Mouse (Mus musculus): ENCODE data around the gene Cdc42bpg. TPM values are rescaled to one million over a fixed set of nuclear protein-coding genes. Genes with fewer than 3 reads are reported as not detected.

Gene Cdc42bpg
- polyA plus RNA-seq, 1 experiment from 2014 or later: 0.56 TPM

GRCm38 (mm10) chr19:6313796-6314195 is 7.5 kb downstream of the Cdc42bpg start:
- H3K27ac ChIP-seq: no peak overlapping the region
- peaks cover 12% of the 10 kb centered on the region for H3K36me3 ChIP-seq (replicated peaks; ENCODE audit: control insufficient read depth, insufficient read depth)

DNA sequence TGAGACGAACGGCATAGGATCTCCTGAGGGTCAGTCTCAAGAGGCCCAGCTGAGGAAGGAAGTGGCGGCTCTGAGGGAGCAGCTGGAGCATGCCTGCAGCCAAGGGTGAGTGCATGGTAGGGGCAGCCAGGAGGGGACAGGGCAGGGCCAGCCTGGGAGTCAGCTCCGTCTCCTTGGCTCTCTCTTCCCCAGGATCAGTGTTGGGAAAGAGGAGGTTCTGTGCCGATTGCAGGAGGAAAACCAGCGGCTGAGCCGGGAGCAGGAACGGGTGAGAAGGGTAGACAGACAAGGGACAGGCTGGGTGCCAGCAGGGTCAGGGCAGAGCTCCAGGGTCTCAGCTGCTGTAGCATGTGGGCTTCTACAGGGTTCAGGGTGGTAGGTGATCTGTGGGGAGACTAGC is 8.3 kb downstream of the Cdc42bpg start:
- Histone ChIP-seq H3K9ac (no peak overlapping the region), H3K36me3 (replicated peaks; ENCODE audit: control insufficient read depth, insufficient read depth) (peaks cover 12% of the 10 kb centered on the region), H3K4me1 (replicated peaks; ENCODE audit: control insufficient read depth, insufficient read depth, low read length) (no peaks in the 10 kb centered on the region), H3K27ac (no peak overlapping the region), H3K4me3 (replicated peaks; ENCODE audit: low read length) (no peak overlapping the region), H3K9me3 (ENCODE audit: control insufficient read depth, low read length) (no peaks in the 10 kb centered on the region), H3K27me3 (ENCODE audit: control insufficient read depth, insufficient read depth, low read length) (no peaks in the 10 kb centered on the region), H3K4me2 (replicated peaks) (no peak overlapping the region)
- WGBS: 90% methylated on average over 8 of the region's 8 CpGs
- ATAC-seq (ENCODE audit: low FRiP score) (no peak), DNase-seq (ENCODE audit: low spot score) (no peak)

More at GRCm38 (mm10) chr19:6313796-6314195, 7.5 kb downstream of the Cdc42bpg start:
- 87% methylated on average over 8 of the region's 8 CpGs for WGBS
- ATAC-seq (ENCODE audit: low FRiP score) (no peak), DNase-seq (ENCODE audit: low spot score) (no peak)
- no peaks in the 10 kb centered on the region for H3K9me3 ChIP-seq (ENCODE audit: control insufficient read depth, low read length)
- H3K9ac ChIP-seq: no peak overlapping the region
- H3K4me2 ChIP-seq (replicated peaks): no peak overlapping the region
- H3K4me3 ChIP-seq (replicated peaks; ENCODE audit: low read length): no peak overlapping the region
- H3K4me1 ChIP-seq (replicated peaks; ENCODE audit: control insufficient read depth, insufficient read depth, low read length): no peaks in the 10 kb centered on the region
- no peaks in the 10 kb centered on the region for H3K27me3 ChIP-seq (ENCODE audit: control insufficient read depth, insufficient read depth, low read length)

GRCm38 (mm10) chr19:6315573-6315972 is 9.3 kb downstream of the Cdc42bpg start:
- no peak overlapping the region for H3K4me2 ChIP-seq (replicated peaks)
- no peaks in the 10 kb centered on the region for H3K9me3 ChIP-seq (ENCODE audit: control insufficient read depth, low read length)
- H3K27ac ChIP-seq: no peak overlapping the region
- no peaks in the 10 kb centered on the region for H3K27me3 ChIP-seq (ENCODE audit: control insufficient read depth, insufficient read depth, low read length)
- ATAC-seq (ENCODE audit: low FRiP score): no peak
- peaks cover 18% of the 10 kb centered on the region for H3K36me3 ChIP-seq (replicated peaks; ENCODE audit: control insufficient read depth, insufficient read depth)
- H3K9ac ChIP-seq: no peak overlapping the region
- H3K4me3 ChIP-seq (replicated peaks; ENCODE audit: low read length): no peak overlapping the region
- no peaks in the 10 kb centered on the region for H3K4me1 ChIP-seq (replicated peaks; ENCODE audit: control insufficient read depth, insufficient read depth, low read length)
- 75% methylated on average over 14 of the region's 14 CpGs for WGBS
- DNase-seq (ENCODE audit: low spot score): no peak

GRCm38 (mm10) chr19:6318145-6318544 is 11.9 kb downstream of the Cdc42bpg start:
- H3K36me3 ChIP-seq (replicated peaks; ENCODE audit: control insufficient read depth, insufficient read depth): peaks cover 28% of the 10 kb centered on the region
- no peaks in the 10 kb centered on the region for H3K9me3 ChIP-seq (ENCODE audit: control insufficient read depth, low read length)
- no peaks in the 10 kb centered on the region for H3K4me1 ChIP-seq (replicated peaks; ENCODE audit: control insufficient read depth, insufficient read depth, low read length)
- H3K27ac ChIP-seq: no peak overlapping the region
- ATAC-seq (ENCODE audit: low FRiP score): no peak
- H3K9ac ChIP-seq: no peak overlapping the region
- no peak overlapping the region for H3K4me2 ChIP-seq (replicated peaks)
- H3K27me3 ChIP-seq (ENCODE audit: control insufficient read depth, insufficient read depth, low read length): no peaks in the 10 kb centered on the region
- no peak for DNase-seq (ENCODE audit: low spot score)
- H3K4me3 ChIP-seq (replicated peaks; ENCODE audit: low read length): no peak overlapping the region
- 87% methylated on average over 12 of the region's 12 CpGs for WGBS

DNA sequence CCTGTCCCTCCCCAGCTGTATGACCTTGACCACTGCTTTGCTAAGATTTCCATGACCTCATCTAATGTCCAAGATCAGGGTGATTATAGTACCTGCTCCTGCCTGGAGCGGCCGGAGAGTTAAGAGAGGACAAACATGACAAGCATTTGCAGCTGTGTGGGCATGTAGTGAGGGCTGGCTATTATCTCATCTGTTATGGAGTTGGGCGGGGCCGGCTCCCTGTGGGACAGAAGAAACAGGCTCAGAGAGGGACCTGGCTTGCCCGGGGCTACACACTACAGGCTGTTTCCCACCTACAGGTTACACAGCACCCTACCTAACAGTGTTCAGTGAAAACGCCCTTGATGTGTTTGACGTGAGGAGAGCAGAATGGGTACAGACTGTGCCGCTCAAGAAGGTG is 15.1 kb downstream of the Cdc42bpg start:
- ATAC-seq (ENCODE audit: low FRiP score) (no peak), DNase-seq (ENCODE audit: low spot score) (no peak)
- no peaks in the 10 kb centered on the region for H3K27me3 ChIP-seq (ENCODE audit: control insufficient read depth, insufficient read depth, low read length)
- H3K27ac ChIP-seq: no peak overlapping the region
- no peaks in the 10 kb centered on the region for H3K9me3 ChIP-seq (ENCODE audit: control insufficient read depth, low read length)
- 90% methylated on average over 8 of the region's 8 CpGs for WGBS
- peaks cover 28% of the 10 kb centered on the region; the same call in 1 of the 2 replicates for H3K36me3 ChIP-seq (replicated peaks; ENCODE audit: control insufficient read depth, insufficient read depth)
- H3K4me3 ChIP-seq (replicated peaks; ENCODE audit: low read length): no peak overlapping the region
- H3K9ac ChIP-seq: no peak overlapping the region
- H3K4me2 ChIP-seq (replicated peaks): no peak overlapping the region
- H3K4me1 ChIP-seq (replicated peaks; ENCODE audit: control insufficient read depth, insufficient read depth, low read length): no peaks in the 10 kb centered on the region

- WGBS: 86% methylated on average over 33 of the region's 33 CpGs
- no peak overlapping the region for H3K9ac ChIP-seq
- ATAC-seq (ENCODE audit: low FRiP score): no peak
These were observed 15.7 kb downstream of the Cdc42bpg start for GRCm38 (mm10) chr19:6321786-6322621.

DNA sequence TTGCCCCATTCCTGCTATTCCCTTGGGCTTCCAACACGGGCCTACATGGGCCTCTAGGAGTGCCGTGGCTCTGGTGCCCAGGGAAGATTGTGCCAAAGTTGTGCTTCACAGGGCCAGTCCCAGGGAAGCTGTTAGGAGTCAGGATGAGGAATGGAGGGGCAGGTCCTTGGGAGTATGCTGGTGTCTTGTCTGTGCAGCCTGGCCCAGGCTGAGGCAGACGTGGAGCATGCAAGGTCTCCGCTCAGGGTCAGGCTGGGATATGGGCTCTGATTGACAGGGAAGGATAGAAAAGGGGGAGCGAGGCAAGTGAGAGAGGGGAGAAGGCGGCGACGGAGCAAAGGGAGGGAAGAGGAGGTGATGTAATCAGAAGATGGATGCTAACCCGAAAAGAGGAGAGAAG is 18.5 kb downstream of the Cdc42bpg start:
- Histone ChIP-seq H3K9me3 (ENCODE audit: control insufficient read depth, low read length) (no peaks in the 10 kb centered on the region), H3K9ac (no peak overlapping the region), H3K4me1 (replicated peaks; ENCODE audit: control insufficient read depth, insufficient read depth, low read length) (no peaks in the 10 kb centered on the region), H3K27ac (no peak overlapping the region), H3K36me3 (replicated peaks; ENCODE audit: control insufficient read depth, insufficient read depth) (peaks cover 20% of the 10 kb centered on the region; the same call in 1 of the 2 replicates), H3K4me3 (replicated peaks; ENCODE audit: low read length) (no peak overlapping the region), H3K27me3 (ENCODE audit: control insufficient read depth, insufficient read depth, low read length) (no peaks in the 10 kb centered on the region), H3K4me2 (replicated peaks) (no peak overlapping the region)
- DNase-seq (ENCODE audit: low spot score) (no peak), ATAC-seq (ENCODE audit: low FRiP score) (no peak)
- 83% methylated on average over 9 of the region's 9 CpGs for whole genome bisulfite sequencing

More at GRCm38 (mm10) chr19:6321786-6322621, 15.7 kb downstream of the Cdc42bpg start:
- Histone ChIP-seq H3K4me1 (replicated peaks; ENCODE audit: control insufficient read depth, insufficient read depth, low read length) (no peaks in the 10 kb centered on the region), H3K27me3 (ENCODE audit: control insufficient read depth, insufficient read depth, low read length) (no peaks in the 10 kb centered on the region), H3K9me3 (ENCODE audit: control insufficient read depth, low read length) (no peaks in the 10 kb centered on the region), H3K27ac (no peak overlapping the region), H3K36me3 (replicated peaks; ENCODE audit: control insufficient read depth, insufficient read depth) (peaks cover 28% of the 10 kb centered on the region; the same call in 1 of the 2 replicates), H3K4me3 (replicated peaks; ENCODE audit: low read length) (no peak overlapping the region), H3K4me2 (replicated peaks) (no peak overlapping the region)
- no peak for DNase-seq (ENCODE audit: low spot score)

- Histone ChIP-seq H3K4me3 (replicated peaks; ENCODE audit: low read length) (no peak overlapping the region), H3K4me1 (replicated peaks; ENCODE audit: control insufficient read depth, insufficient read depth, low read length) (peaks cover 10% of the 10 kb centered on the region), H3K36me3 (replicated peaks; ENCODE audit: control insufficient read depth, insufficient read depth) (no peaks in the 10 kb centered on the region), H3K9me3 (ENCODE audit: control insufficient read depth, low read length) (no peaks in the 10 kb centered on the region), H3K27ac (no peak overlapping the region), H3K27me3 (ENCODE audit: control insufficient read depth, insufficient read depth, low read length) (no peaks in the 10 kb centered on the region), H3K4me2 (replicated peaks) (no peak overlapping the region), H3K9ac (no peak overlapping the region)
- ATAC-seq (ENCODE audit: low FRiP score) (no peak), DNase-seq (ENCODE audit: low spot score) (no peak)
- 71% methylated on average over 5 of the region's 5 CpGs for WGBS
These were observed 24.9 kb downstream of the Cdc42bpg start for GRCm38 (mm10) chr19:6331178-6331577.

GRCm38 (mm10) chr19:6331719-6332516 is 25.7 kb downstream of the Cdc42bpg start:
- H3K4me3 ChIP-seq (replicated peaks; ENCODE audit: low read length): no peak overlapping the region
- peaks cover 18% of the 10 kb centered on the region for H3K4me1 ChIP-seq (replicated peaks; ENCODE audit: control insufficient read depth, insufficient read depth, low read length)
- peaks cover 3% of the 10 kb centered on the region for H3K36me3 ChIP-seq (replicated peaks; ENCODE audit: control insufficient read depth, insufficient read depth)
- no peaks in the 10 kb centered on the region for H3K9me3 ChIP-seq (ENCODE audit: control insufficient read depth, low read length)
- H3K27ac ChIP-seq: no peak overlapping the region
- H3K4me2 ChIP-seq (replicated peaks): peak overlapping the region; percentile 41
- peak; percentile 86 for DNase-seq (ENCODE audit: low spot score)
- H3K27me3 ChIP-seq (ENCODE audit: control insufficient read depth, insufficient read depth, low read length): no peaks in the 10 kb centered on the region
- WGBS: 19% methylated on average over 13 of the region's 13 CpGs
- no peak for ATAC-seq (ENCODE audit: low FRiP score)
- H3K9ac ChIP-seq: peak overlapping the region; percentile 30; the same call in 1 of the 2 replicates

Data from hindbrain, embryonic 14.5 days (tissue).